Comparison of ENCODE assay signal across 9 mouse cellular contexts in the genomic region with DNA sequence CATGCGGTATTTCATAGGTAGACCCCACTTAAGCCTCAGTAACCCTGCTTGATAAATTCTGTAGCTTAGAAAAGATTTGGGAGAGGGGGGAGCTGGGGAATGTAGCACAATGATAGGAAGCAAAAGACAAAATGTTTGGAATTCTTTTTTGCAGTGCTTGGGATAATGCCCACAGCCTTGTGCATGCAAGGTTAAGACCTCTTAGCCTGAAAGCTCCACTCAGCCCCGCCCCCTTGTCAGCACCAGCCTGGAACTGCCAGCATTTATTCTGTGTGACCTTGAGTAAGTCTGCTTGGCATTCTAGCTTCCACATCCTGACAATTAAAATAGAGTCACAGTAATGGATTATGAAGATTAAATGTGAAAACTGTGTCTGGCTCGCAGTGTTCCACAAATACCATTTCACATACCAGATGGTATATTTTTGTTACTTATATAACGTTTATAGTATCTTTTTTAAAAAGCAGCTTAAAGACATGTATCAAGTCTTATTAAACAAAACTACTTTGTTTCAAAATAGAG. TPM values are rescaled to one million over a fixed set of nuclear protein-coding genes. Genes with fewer than 3 reads are reported as not detected.
A peak's percentile ranks its signal among the peaks of the same experiment; 100 is the strongest.
DNase-seq lines count a peak whose midpoint lies in the region; ATAC-seq and TF ChIP-seq lines count a peak whose summit lies in the region.
"Had no signal": no experiment of that assay in that cellular context is flagged by ENCODE, and none has a peak within 500 bp of the region (broad histone marks: within the 10 kb centered on the region; RNA-seq: fewer than 3 reads in every experiment).

No protein-coding gene starts in this region.

- H3K4me2 ChIP-seq in kidney, embryonic 16.5 days (replicated peaks; ENCODE audit: low read depth, low read length) = no peak overlapping the region
- H3K4me2 ChIP-seq in heart, embryonic 13.5 days = no peak overlapping the region

- no peak for ATAC-seq in kidney, embryonic 16.5 days (ENCODE audit: low FRiP score, low TSS enrichment)
- peak; percentile 70; the same call in 1 of the 2 replicates for ATAC-seq in heart, embryonic 13.5 days (ENCODE audit: extremely low read depth, insufficient number of reproducible peaks, low FRiP score, low TSS enrichment)

- no peaks in the 10 kb centered on the region for H3K9me3 ChIP-seq in kidney, embryonic 16.5 days (ENCODE audit: low read length)
- H3K9me3 ChIP-seq in heart, embryonic 13.5 days = peaks cover 4% of the 10 kb centered on the region; the same call in 1 of the 2 replicates

- WGBS in kidney, adult 2 months = 58% methylated on average over 4 of the region's 4 CpGs
- 80% methylated on average over 4 of the region's 4 CpGs for WGBS in kidney, embryonic 16.5 days
- 25% methylated on average over 4 of the region's 4 CpGs for WGBS in heart, embryonic 13.5 days

- H3K9ac ChIP-seq in kidney, embryonic 16.5 days (replicated peaks; ENCODE audit: low read length) = no peak overlapping the region
- no peak overlapping the region for H3K9ac ChIP-seq in heart, embryonic 13.5 days

- H3K27me3 ChIP-seq in kidney, adult 2 months (replicated peaks; ENCODE audit: control insufficient read depth, insufficient read depth, low read length) = no peaks in the 10 kb centered on the region
- no peaks in the 10 kb centered on the region for H3K27me3 ChIP-seq in kidney, embryonic 16.5 days (ENCODE audit: insufficient read depth, low read length)
- H3K27me3 ChIP-seq in heart, embryonic 13.5 days (replicated peaks) = no peaks in the 10 kb centered on the region

- DNase-seq in kidney, adult 2 months = peak; percentile 81
- peak; percentile 63 for DNase-seq in adrenal gland, postnatal 10 days
- peak; percentile 47 for DNase-seq in lung, postnatal 10 days
- DNase-seq in gastrocnemius, adult 2 months = no peak
- no peak for DNase-seq in layer of hippocampus, postnatal 10 days (ENCODE audit: low spot score in 2 of 2)
- no peak for DNase-seq in layer of hippocampus, adult 8-10 months (ENCODE audit: low spot score in 2 of 2)
- DNase-seq: thymus, postnatal 36 days had no signal

- H3K4me3 ChIP-seq in kidney, adult 2 months (ENCODE audit: insufficient read depth, low read depth, low read length) = no peak overlapping the region
- H3K4me3 ChIP-seq in kidney, embryonic 16.5 days (ENCODE audit: low read length) = no peak overlapping the region
- H3K4me3 ChIP-seq in heart, embryonic 13.5 days = no peak overlapping the region
- no peak overlapping the region for H3K4me3 ChIP-seq in gastrocnemius, adult 2 months

- TF ChIP-seq CTCF in kidney, adult 2 months (conservative IDR thresholded peaks at IDR 0.05; ENCODE audit: insufficient read depth, insufficient read length, low read depth, low read length) = no peak
- TF ChIP-seq CTCF in gastrocnemius, adult 2 months (IDR thresholded peaks at IDR 0.05) = no peak

- H3K36me3 ChIP-seq in kidney, adult 2 months (ENCODE audit: control insufficient read depth, insufficient read depth, low read length) = no peaks in the 10 kb centered on the region
- H3K36me3 ChIP-seq in kidney, embryonic 16.5 days (ENCODE audit: insufficient read depth, low read length) = no peaks in the 10 kb centered on the region
- H3K36me3 ChIP-seq in heart, embryonic 13.5 days = no peaks in the 10 kb centered on the region; the same call in 1 of the 2 replicates

- TF ChIP-seq POLR2A in kidney, adult 2 months (IDR thresholded peaks at IDR 0.05; ENCODE audit: low read depth, low read length) = no peak

- peak overlapping the region; percentile 40; the same call in 1 of the 2 replicates for H3K27ac ChIP-seq in kidney, adult 2 months (ENCODE audit: insufficient read depth, low read depth, low read length)
- no peak overlapping the region for H3K27ac ChIP-seq in kidney, embryonic 16.5 days (ENCODE audit: low read length)
- peak overlapping the region; percentile 87 for H3K27ac ChIP-seq in heart, embryonic 13.5 days (replicated peaks)
- no peak overlapping the region for H3K27ac ChIP-seq in gastrocnemius, adult 2 months

- intact Hi-C loops in gastrocnemius, adult 2 months (cut with DNase I) = no loop called here

- no peaks in the 10 kb centered on the region for H3K4me1 ChIP-seq in kidney, adult 2 months (ENCODE audit: control insufficient read depth, insufficient read depth, low read length)
- H3K4me1 ChIP-seq in kidney, embryonic 16.5 days (ENCODE audit: insufficient read depth, low read length) = no peaks in the 10 kb centered on the region
- peaks cover 39% of the 10 kb centered on the region for H3K4me1 ChIP-seq in heart, embryonic 13.5 days

RNA-seq across cellular contexts. Expression of gene Esr2, which starts 59.4 kb away (rescaled TPM):
- 0.17 and 0.31 TPM in 2 replicates for polyA plus RNA-seq in kidney, adult 2 months (2012; rRNA removed)
- 0.51 and 0.63 TPM in 2 replicates for polyA plus RNA-seq in kidney, embryonic 16.5 days (2015; fragmentation: Nextera tagmentation; extraction: Ambion mirVana)
- not detected for total RNA-seq in adrenal gland, postnatal 10 days (2021)
- polyA plus RNA-seq in heart, embryonic 13.5 days (2015; fragmentation: Nextera tagmentation; extraction: Ambion mirVana) = 0.32 and 0.42 TPM in 2 replicates
- under 1 TPM; 0.08 to 0.13 TPM for total RNA-seq in gastrocnemius, adult 2 months (2021)
- under 1 TPM; 0.18 TPM for total RNA-seq in layer of hippocampus, postnatal 10 days (2021)
- total RNA-seq in layer of hippocampus, adult 8-10 months (2022) = under 1 TPM; 0.31 to 0.57 (median 0.42) TPM

Comparison
In these comparisons a context has a peak if more than half of its experiments do, and no peak if none do; other contexts are left out.
1. H3K27ac ChIP-seq: peak in kidney, adult 2 months (single experiment) and heart, embryonic 13.5 days (single experiment); none in kidney, embryonic 16.5 days (single experiment) and gastrocnemius, adult 2 months (single experiment).
2. DNase-seq: peak in kidney, adult 2 months (single experiment), adrenal gland, postnatal 10 days (single experiment) and lung, postnatal 10 days (single experiment); none in gastrocnemius, adult 2 months (single experiment), layer of hippocampus, postnatal 10 days (0 of 2) and layer of hippocampus, adult 8-10 months (0 of 2).